Mouse (Mus musculus): ENCODE data around the gene Pi16. TPM values are rescaled to one million over a fixed set of nuclear protein-coding genes. Genes with fewer than 3 reads are reported as not detected.
A peak's percentile ranks its signal among the peaks of the same experiment; 100 is the strongest.

The Pi16 gene
- total and polyA plus RNA-seq, 2 experiments from 2014 or later, result 1.7 to 2.8 TPM

DNA sequence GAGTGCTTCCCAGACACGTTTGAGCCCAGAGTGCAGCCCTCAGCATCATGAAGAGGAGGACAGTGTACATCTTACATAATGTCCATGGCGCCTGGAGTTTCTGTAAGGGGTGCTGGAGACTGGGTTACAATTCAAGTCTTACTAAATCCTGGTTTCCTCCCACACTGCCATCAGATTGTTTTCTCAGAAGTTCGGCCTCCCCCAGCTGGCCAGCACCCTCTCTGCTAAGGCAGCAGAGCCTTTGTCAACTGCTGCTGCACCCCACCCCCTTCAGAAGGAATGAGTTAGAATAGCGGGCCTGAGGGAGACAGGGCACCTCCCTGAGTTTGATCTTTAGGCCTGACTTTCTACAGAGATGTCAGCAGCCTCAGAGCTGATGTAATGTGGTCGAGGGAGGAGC lies 15.3 kb upstream of the Pi16 start:
- H3K4me1 ChIP-seq (ENCODE audit: insufficient read depth, low read length), result peaks cover 7% of the 10 kb centered on the region; the same call in 1 of the 2 replicates
- ATAC-seq (no peak), DNase-seq (ENCODE audit: low spot score) (no peak)
- H3K27me3 ChIP-seq (ENCODE audit: insufficient read depth, low read length), result no peaks in the 10 kb centered on the region
- TF ChIP-seq CTCF (IDR thresholded peaks at IDR 0.05; ENCODE audit: low read depth), result no peak
- H3K36me3 ChIP-seq (ENCODE audit: insufficient read depth, low read length), result peaks cover 26% of the 10 kb centered on the region; the same call in 1 of the 2 replicates
- no peak overlapping the region for H3K27ac ChIP-seq
- no peak overlapping the region for H3K9ac ChIP-seq (replicated peaks; ENCODE audit: low read length)
- H3K4me2 ChIP-seq (ENCODE audit: low read depth, low read length), result no peak overlapping the region
- no peak overlapping the region for H3K4me3 ChIP-seq (ENCODE audit: low read length)
- 76% methylated on average over 5 of the region's 5 CpGs for WGBS
- no peaks in the 10 kb centered on the region for H3K9me3 ChIP-seq (ENCODE audit: low read length)

DNA sequence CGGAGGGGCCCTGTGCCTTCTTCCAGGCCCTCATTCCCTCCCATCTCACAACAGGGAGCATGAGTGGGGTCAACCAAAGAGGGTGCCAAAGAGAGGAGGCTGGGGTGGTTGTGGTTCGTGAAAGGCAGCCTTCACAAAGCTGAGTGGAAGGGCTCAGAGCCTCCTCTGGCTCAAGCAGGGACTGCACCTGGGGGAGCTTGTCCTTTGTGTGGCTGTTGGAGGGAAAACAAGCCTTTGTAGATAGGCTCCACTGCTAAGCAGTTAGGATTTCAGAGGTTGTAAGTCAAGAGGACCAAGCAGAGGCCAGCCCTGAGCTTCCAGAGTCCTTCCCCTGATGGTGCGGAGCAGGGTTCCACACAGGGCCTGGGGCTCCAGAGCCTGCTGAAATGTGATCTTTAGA lies 14.4 kb upstream of the Pi16 start:
- Histone ChIP-seq H3K27me3 (ENCODE audit: insufficient read depth, low read length) (no peaks in the 10 kb centered on the region), H3K4me3 (ENCODE audit: low read length) (no peak overlapping the region), H3K4me2 (ENCODE audit: low read depth, low read length) (no peak overlapping the region), H3K9ac (replicated peaks; ENCODE audit: low read length) (no peak overlapping the region), H3K36me3 (ENCODE audit: insufficient read depth, low read length) (peaks cover 23% of the 10 kb centered on the region; the same call in 1 of the 2 replicates), H3K4me1 (ENCODE audit: insufficient read depth, low read length) (peaks cover 7% of the 10 kb centered on the region; the same call in 1 of the 2 replicates), H3K9me3 (ENCODE audit: low read length) (no peaks in the 10 kb centered on the region), H3K27ac (no peak overlapping the region)
- no peak for DNase-seq (ENCODE audit: low spot score)
- peak; percentile 60 for TF ChIP-seq CTCF (IDR thresholded peaks at IDR 0.05; ENCODE audit: low read depth)
- peak; percentile 46; the same call in 1 of the 2 replicates for ATAC-seq
- 48% methylated on average over 3 of the region's 3 CpGs for WGBS

DNA sequence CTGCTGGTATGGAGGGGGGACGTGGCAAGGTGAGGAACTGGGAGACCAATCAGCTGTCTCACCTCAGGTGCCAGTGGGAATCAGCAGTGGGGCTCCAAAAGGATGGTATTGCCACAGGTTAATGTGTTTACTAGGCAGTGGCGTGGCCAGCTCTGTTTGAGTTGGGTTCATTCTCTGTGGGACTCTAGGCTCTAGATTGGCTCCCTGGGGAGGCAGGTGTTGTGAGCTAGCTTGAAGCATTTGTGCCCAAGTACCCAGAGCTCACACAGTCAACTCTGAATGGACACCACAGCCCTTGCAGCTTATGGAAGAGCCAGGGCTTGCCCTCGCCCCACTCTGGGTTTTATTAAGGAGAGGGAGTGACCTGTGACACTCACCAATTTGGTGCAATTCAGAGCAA lies 13.6 kb upstream of the Pi16 start:
- Histone ChIP-seq H3K27ac (no peak overlapping the region), H3K4me2 (ENCODE audit: low read depth, low read length) (no peak overlapping the region), H3K9me3 (ENCODE audit: low read length) (no peaks in the 10 kb centered on the region), H3K36me3 (ENCODE audit: insufficient read depth, low read length) (peaks cover 21% of the 10 kb centered on the region; the same call in 1 of the 2 replicates), H3K9ac (replicated peaks; ENCODE audit: low read length) (no peak overlapping the region), H3K4me1 (ENCODE audit: insufficient read depth, low read length) (peaks cover 7% of the 10 kb centered on the region; the same call in 1 of the 2 replicates), H3K27me3 (ENCODE audit: insufficient read depth, low read length) (no peaks in the 10 kb centered on the region), H3K4me3 (ENCODE audit: low read length) (no peak overlapping the region)
- no peak for ATAC-seq
- no peak for TF ChIP-seq CTCF (IDR thresholded peaks at IDR 0.05; ENCODE audit: low read depth)
- 84% methylated on average over 3 of the region's 3 CpGs for WGBS
- DNase-seq (ENCODE audit: low spot score), result no peak

DNA sequence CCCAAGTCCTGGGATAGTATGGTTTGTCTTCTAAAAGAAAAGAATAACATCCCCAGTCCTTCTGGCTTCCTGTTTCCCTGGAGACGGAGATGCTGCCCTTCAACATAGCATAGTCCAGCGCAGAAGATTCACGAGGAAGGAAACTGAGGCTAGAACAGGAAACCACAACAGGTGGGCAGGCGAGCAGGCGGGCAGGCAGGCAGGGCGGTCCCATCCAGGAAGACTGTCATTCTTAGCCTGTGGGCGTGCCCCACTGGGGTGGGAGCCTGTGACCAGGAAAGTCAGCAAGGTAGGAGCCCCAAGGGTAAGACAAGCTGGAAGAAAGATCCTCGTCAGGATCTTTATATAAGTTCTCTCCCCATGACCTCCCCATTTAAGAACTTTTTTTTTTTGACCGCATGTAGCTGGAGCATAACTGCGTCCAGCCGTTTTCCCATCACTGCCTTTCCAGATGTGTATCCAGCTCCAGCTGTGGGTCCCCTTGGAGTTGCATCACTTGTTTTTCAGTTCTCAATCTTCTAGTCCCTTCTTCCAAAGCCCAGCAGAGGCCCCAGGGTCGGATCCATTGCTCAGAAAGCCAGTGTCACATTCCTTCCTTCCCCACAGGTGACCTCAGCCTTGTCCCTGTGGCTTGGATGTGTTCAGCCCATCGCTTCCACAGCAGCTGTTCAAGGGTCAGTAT lies 13.0 kb upstream of the Pi16 start:
- no peak for ATAC-seq
- Histone ChIP-seq H3K9ac (replicated peaks; ENCODE audit: low read length) (no peak overlapping the region), H3K4me2 (ENCODE audit: low read depth, low read length) (no peak overlapping the region), H3K27ac (peak overlapping the region; percentile 32; the same call in 1 of the 2 replicates), H3K4me3 (ENCODE audit: low read length) (no peak overlapping the region), H3K9me3 (ENCODE audit: low read length) (no peaks in the 10 kb centered on the region), H3K27me3 (ENCODE audit: insufficient read depth, low read length) (no peaks in the 10 kb centered on the region), H3K36me3 (ENCODE audit: insufficient read depth, low read length) (peaks cover 16% of the 10 kb centered on the region; the same call in 1 of the 2 replicates), H3K4me1 (ENCODE audit: insufficient read depth, low read length) (peaks cover 7% of the 10 kb centered on the region; the same call in 1 of the 2 replicates)
- no peak for TF ChIP-seq CTCF (IDR thresholded peaks at IDR 0.05; ENCODE audit: low read depth)
- 71% methylated on average over 13 of the region's 13 CpGs for WGBS
- DNase-seq (ENCODE audit: low spot score), result no peak

DNA sequence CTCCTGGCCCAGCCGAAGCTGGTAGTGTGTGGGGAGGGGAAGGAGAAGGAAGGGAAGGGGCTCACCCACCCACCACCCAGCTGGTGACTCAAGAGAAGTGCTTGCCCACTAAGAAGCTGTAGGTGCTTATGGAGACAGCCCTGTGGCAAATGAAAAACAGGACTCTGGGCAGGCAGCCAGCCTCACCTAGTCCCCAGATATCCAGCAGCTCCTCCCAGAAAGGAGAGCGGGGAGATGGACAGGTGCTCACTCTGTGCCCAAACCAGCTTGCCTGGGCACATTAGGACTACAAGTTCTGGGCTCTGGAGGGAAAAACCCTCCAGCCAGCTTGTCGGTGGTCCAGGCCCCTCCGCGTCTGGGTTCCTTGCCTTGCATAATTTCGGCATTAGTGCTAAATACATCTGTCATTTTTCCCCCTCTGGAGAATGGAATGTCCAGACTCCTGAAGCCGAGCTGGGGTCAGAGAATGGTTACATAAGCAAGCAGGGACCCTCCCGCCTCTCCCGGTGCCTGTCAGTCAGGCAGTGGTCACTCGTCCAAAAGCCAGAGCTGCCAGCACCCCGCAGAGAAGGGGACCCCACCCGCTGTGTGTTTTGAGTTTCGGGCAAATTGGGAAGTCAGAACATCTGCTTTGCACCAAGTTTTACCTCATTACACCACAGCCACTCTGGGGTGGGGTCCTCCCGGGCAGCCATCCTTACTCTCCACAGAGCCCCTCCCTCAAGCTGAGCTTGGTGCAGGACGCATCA lies 12.2 kb upstream of the Pi16 start:
- H3K27ac ChIP-seq, result peak overlapping the region; percentile 32; the same call in 1 of the 2 replicates
- ATAC-seq (no peak), DNase-seq (ENCODE audit: low spot score) (peak; percentile 27)
- TF ChIP-seq CTCF (IDR thresholded peaks at IDR 0.05; ENCODE audit: low read depth), result no peak
- no peak overlapping the region for H3K4me2 ChIP-seq (ENCODE audit: low read depth, low read length)
- H3K4me3 ChIP-seq (ENCODE audit: low read length), result no peak overlapping the region
- no peaks in the 10 kb centered on the region for H3K9me3 ChIP-seq (ENCODE audit: low read length)
- no peak overlapping the region for H3K9ac ChIP-seq (replicated peaks; ENCODE audit: low read length)
- no peaks in the 10 kb centered on the region for H3K27me3 ChIP-seq (ENCODE audit: insufficient read depth, low read length)
- H3K36me3 ChIP-seq (ENCODE audit: insufficient read depth, low read length), result peaks cover 10% of the 10 kb centered on the region; the same call in 1 of the 2 replicates
- peaks cover 7% of the 10 kb centered on the region; the same call in 1 of the 2 replicates for H3K4me1 ChIP-seq (ENCODE audit: insufficient read depth, low read length)
- 24% methylated on average over 15 of the region's 15 CpGs for WGBS

DNA sequence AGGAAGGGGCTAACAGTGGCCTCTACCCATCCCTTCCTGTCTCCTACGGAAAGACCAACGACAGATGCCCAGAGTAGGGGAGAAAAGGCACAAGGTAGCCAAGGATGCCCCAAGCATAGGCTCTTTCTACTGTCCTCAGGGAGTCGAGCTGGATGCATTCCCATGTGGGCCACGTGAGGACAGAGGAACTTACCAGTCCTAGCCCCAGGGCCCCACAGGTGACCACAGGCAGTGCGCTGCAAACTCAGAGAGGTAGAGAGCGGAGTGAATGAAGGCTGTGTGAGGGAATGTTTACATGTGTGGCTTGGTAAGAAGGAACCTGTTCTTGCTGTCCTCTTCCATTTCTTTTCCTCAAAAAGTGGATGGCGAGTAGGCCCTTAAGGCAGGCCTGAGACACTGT lies 11.6 kb upstream of the Pi16 start:
- TF ChIP-seq CTCF (IDR thresholded peaks at IDR 0.05; ENCODE audit: low read depth), result no peak
- DNase-seq (ENCODE audit: low spot score), result no peak
- Histone ChIP-seq H3K36me3 (ENCODE audit: insufficient read depth, low read length) (peaks cover 10% of the 10 kb centered on the region; the same call in 1 of the 2 replicates), H3K27me3 (ENCODE audit: insufficient read depth, low read length) (no peaks in the 10 kb centered on the region), H3K4me3 (ENCODE audit: low read length) (no peak overlapping the region), H3K4me2 (ENCODE audit: low read depth, low read length) (no peak overlapping the region), H3K4me1 (ENCODE audit: insufficient read depth, low read length) (peaks cover 7% of the 10 kb centered on the region; the same call in 1 of the 2 replicates), H3K27ac (no peak overlapping the region), H3K9ac (replicated peaks; ENCODE audit: low read length) (no peak overlapping the region), H3K9me3 (ENCODE audit: low read length) (no peaks in the 10 kb centered on the region)
- no peak for ATAC-seq
- 54% methylated on average over 7 of the region's 7 CpGs for WGBS
